Mouse (Mus musculus) cerebellum, adult 2 months (tissue): ENCODE results near the gene Uvrag.

ENCODE experiments used
- CTCF ChIP-seq: fragments of 200-500 bp; IDR thresholded peaks from 2 replicates; pipeline ENCODE4 v1.5.1; 2011; ENCODE audit warnings: low read depth, mild to moderate bottlenecking, control low read depth, low read length, moderate library complexity, borderline replicate concordance; ENCODE audit not compliant: insufficient read depth
- POLR2A ChIP-seq: fragments of 200-500 bp; IDR thresholded peaks from 2 replicates; pipeline ENCODE4 v1.6.1; 2011; ENCODE audit warnings: low read length, control low read depth, borderline replicate concordance; ENCODE audit not compliant: insufficient read depth

GRCm38 (mm10) chr7:98869070-98869469 lies 271.9 kb downstream of the Uvrag start:
- TF ChIP-seq POLR2A, result no peak
- TF ChIP-seq CTCF, result no peak
